Mouse (Mus musculus): ENCODE data around the gene Zfyve19.

Gene Zfyve19

DNA sequence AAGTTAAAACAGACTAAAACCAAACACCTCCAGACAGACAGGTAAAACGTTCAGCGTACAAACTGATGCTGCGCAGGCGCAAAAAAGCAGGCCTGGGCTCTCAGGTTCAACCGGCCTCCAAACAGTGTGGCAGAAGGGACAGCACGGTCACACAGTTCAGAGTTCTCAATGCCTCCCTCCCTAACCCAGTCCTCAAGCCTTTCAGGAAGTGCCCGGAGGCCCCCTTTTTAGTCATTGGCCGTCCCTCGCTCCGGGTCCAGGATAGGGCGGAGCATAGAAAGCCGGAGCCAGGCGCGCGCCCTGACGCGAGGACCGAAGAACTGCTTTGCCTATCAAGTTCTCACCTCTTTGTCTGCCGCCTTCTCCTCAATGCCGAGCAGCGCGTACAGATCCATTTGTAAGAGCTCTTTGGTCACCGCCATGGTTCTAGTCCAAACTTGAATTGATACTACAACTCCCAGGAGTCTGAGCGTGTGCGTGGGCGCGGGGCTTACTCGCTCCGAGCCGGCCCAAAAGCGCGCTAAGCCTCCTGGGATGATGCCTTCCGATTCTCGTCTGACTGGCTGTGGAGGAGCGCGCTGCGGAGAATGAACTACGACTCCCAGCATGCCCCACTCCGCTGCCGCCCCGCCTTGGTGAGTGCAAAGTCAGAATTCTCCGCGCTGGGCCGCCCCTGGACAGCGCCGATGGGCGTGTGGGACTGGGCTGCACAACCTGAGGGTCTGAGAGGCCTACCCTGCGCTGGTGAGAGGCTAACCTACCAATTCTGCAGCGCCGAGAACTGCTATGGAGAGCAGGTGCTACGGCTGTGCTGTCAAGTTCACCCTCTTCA, at the start of gene Zfyve19, which contains the start of gene Dnajc17:
Gene Zfyve19, plus strand, starts transcription at position 274 of the 832 bp plus-strand sequence.
Gene Dnajc17, minus strand, starts transcription at position 452 of the 832 bp plus-strand sequence.
- in situ Hi-C loops (cut with MseI, MboI): no loop called here

GRCm38 (mm10) chr2:119161247-119161646, 47.2 kb upstream of the Zfyve19 start:
- in situ Hi-C loops (cut with MseI, MboI): no loop called here

GRCm38 (mm10) chr2:119163135-119163534, 45.3 kb upstream of the Zfyve19 start:
- in situ Hi-C loops (cut with MseI, MboI): no loop called here

GRCm38 (mm10) chr2:119163999-119164398, 44.4 kb upstream of the Zfyve19 start:
- in situ Hi-C loops (cut with MseI, MboI): no loop called here

DNA sequence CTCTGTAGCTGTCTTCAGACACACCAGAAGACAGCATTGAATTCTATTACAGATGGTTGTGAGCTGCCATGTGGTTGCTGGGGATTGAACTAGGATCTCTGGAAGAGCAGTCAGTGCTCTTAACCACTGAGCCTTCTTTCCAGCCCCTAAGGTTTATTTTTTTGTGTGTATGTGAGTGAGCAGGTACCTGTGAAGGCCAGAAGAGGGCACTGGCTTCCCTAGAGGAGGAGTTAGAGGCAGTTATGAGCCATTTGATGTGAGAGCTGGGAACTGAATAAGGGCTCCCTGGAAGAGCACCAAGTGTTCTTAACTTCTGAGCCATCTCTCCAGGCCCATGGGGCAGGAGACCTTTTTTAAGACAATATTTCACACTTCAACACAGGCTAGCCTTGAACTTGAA, 43.0 kb upstream of the Zfyve19 start:
- in situ Hi-C loops (cut with MseI, MboI): no loop called here

- in situ Hi-C loops (cut with MseI, MboI): no loop called here
Observed at GRCm38 (mm10) chr2:119166901-119167865, 41.2 kb upstream of the Zfyve19 start, which contains the start of gene Gchfr. Gene Gchfr (plus strand): TSS chr2:119167773.

- in situ Hi-C loops (cut with MseI, MboI): no loop called here
Observed at GRCm38 (mm10) chr2:119167866-119168256, 40.6 kb upstream of the Zfyve19 start.

GRCm38 (mm10) chr2:119170282-119170681, 38.1 kb upstream of the Zfyve19 start:
- in situ Hi-C loops (cut with MseI, MboI): no loop called here

DNA sequence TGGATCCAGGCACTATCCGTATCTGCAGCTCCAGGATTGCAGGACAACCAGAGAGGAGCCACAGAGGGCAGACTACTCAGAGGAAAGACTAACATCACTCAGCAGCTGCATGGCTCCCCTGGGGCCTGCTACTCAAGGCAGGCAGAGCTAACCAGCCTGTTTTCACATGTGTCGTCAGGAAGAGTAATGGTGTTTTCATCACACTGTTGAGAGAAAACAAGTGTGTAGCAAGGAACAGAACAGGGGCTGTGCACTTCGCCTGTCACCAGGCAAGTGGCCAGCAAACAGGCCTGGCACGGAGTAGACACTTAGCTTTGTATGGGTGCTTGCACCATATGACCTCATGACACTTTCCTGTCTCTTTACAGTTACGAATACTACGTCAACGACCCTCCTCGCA, 36.8 kb upstream of the Zfyve19 start:
- in situ Hi-C loops (cut with MseI, MboI): no loop called here

DNA sequence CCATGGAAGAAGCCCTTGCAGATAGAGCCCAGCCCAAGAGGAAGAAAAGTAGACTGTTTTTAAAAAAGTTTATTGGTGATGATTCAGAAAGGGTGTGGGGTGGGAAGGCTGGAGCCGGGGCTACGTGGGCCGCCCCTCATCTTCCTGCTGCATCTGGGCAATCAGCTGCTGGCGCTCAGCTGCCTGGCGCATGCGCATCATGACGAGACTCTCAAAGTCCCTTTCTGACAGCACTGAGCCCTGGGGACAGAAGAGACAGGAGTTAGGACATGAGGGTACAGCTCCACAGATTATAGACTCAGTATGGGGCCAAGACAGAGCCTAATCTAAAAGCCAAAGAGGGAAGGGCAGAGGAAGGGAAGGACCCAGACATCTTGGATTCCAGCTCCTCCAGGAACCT, 36.0 kb upstream of the Zfyve19 start:
- in situ Hi-C loops (cut with MseI, MboI): no loop called here

DNA sequence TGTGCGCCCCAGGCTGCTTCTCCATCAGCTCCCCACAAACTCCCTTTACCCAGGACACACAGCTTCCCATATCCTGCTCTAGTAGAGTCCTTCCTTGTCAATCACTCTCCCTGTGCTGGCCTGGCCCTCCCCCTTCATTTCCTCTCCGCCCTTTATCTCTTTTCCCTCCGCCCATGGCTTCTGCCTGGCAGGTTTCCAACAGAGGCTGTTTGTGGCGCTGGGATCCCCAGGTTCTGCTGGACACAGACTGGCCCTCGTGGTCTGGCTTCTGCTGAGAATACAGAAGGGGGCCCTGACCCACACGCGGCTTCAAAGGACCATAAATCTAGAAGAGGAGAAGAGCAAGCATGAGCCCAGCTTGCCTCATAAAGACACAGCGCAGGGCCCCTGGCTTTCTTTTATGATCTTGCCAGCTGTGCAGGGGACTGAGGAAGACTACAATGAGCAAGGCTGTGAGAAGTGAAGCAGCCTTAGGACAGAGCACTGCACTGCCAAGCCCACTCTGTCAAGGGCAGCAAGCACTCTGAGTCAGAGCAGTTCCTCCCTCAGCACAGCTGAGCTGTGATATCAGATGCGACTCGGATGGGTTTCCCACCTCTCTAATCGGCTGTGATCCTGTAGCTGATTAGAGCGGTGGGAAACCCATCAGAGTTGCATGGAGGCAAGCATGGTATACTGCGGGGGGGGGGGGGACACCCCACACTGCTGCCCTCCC, 35.4 kb upstream of the Zfyve19 start:
- in situ Hi-C loops (cut with MseI, MboI): no loop called here

- in situ Hi-C loops (cut with MseI, MboI): no loop called here
Observed at GRCm38 (mm10) chr2:119173991-119174651, 34.3 kb upstream of the Zfyve19 start, which contains the start of gene Gm14137. Gene Gm14137 (plus strand): TSS chr2:119174509.

GRCm38 (mm10) chr2:119174866-119175265, 33.6 kb upstream of the Zfyve19 start:
- in situ Hi-C loops (cut with MseI, MboI): no loop called here

DNA sequence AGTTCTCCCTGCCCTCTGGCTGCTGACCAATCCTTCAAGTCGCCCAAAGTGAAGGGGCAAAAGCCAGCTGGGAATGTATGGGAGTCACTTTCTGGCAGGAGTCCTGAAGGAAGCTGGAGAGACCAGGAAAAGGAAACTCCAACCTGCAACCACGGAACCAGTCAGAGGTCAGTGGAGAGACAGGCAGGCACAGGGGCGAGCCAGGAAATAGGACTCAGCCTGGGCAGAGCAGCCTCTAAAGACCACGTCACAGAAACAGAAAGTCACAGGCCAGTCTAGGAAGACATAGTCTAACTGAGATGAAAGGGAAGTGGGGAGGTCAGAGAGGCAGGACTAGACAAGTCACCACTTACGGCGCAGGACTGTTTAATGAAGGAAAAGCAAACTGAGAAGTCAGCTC, 32.8 kb upstream of the Zfyve19 start:
- in situ Hi-C loops (cut with MseI, MboI): no loop called here

GRCm38 (mm10) chr2:119176761-119177160, 31.7 kb upstream of the Zfyve19 start:
- in situ Hi-C loops (cut with MseI, MboI): no loop called here

GRCm38 (mm10) chr2:119177384-119177939, 31.0 kb upstream of the Zfyve19 start:
- in situ Hi-C loops (cut with MseI, MboI): no loop called here

GRCm38 (mm10) chr2:119182914-119183313, 25.5 kb upstream of the Zfyve19 start:
- in situ Hi-C loops (cut with MseI, MboI): no loop called here

GRCm38 (mm10) chr2:119189029-119189710, 19.2 kb upstream of the Zfyve19 start:
- in situ Hi-C loops (cut with MseI, MboI): loop anchor here (5.0 kb wide), 1 partner anchor 37 kb away; no protein-coding TSS in a partner anchor

- in situ Hi-C loops (cut with MseI, MboI): no loop called here
Observed at GRCm38 (mm10) chr2:119190969-119191368, 17.4 kb upstream of the Zfyve19 start.

DNA sequence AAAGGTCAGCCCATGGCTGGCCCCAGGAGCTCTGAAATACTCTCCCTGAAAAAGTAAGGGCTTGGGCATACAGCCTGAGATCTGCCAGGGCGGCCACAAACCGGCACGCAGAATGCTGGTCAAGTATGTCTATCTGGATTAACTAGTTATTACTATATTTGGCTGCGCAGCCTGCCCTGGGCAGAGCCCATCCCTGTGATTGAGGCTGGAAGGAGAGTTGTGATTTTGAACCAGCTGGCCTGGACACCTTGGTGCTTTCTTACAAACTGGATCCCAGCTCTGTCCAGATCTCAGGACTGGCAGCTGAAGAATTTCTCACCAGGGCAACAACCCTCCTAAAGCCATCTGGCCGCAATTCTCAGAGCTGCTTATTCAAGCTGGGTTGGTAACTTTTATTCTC, 14.3 kb upstream of the Zfyve19 start:
- in situ Hi-C loops (cut with MseI, MboI): no loop called here

Measured in mouse trophoblast stem cell (cell line).